Mouse (Mus musculus) thymus, postnatal 10 days (tissue): ENCODE measurements around the gene Sytl3.

Experiments
- DNase-seq, 2 experiments: peaks; one replicate each; pipeline ENCODE4 v3.0.0; 2021; ENCODE audit warnings: low spot score in 2 of 2

Sytl3 gene

GRCm38 (mm10) chr17:6736306-6737272, 77.7 kb downstream of the Sytl3 start:
- peak in 1 of 2 experiments; percentile 3 for DNase-seq

DNA sequence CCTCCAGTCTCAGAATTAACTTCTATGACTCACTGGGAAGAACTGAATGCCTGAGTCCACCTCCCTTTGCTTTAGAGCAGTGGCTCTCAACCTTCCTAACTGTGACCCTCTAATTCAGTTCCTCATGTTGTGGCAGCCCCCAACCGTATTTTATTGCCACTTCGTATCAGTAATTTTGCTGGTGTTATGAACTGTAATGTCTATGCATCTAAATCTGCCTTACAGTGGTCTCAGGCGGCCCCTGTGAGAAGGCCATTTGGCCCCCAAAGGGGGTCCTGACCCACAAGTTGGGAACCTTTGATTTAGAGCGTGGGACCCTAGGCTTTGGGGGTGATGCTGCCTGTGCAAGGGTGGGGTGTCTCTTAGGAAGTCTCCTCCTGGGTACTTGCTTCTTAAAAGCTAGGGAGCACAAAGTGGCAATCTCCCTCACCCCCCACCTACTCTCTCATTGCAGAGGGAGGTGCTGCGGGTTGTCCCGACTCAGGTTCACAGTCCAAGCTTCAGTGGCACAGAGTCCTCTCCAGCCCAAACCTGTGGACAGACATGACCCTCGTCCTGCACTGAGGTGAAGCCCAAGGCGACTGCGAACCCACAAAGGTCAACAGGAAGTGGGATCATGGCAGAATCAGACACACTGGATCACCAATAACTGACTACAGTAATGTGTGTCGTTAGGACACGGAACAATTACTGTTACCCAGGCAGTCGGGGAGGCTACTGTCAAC, 78.5 kb downstream of the Sytl3 start:
- DNase-seq = no peak

GRCm38 (mm10) chr17:6738836-6739235, 79.9 kb downstream of the Sytl3 start:
- DNase-seq = no peak

DNA sequence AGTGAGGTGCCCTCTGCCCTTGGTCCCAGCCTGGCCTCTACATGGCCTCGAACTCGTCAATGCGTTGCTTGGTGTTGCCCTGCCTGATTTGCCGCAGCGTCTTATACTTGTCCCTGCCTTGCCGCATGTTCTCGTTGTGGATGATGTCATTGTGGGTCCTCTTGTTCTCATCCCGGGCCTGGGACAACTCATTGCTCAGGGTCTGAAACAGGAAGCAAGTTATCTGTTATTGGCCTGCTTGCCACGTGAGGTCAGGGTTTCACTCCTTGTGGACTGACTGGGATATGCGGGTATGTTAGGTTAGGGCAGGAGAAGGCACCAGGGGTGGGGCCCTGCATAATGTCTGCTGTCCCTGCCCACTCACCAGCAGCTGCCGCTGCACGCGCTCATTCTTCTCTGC, 80.4 kb downstream of the Sytl3 start:
- no peak for DNase-seq

DNA sequence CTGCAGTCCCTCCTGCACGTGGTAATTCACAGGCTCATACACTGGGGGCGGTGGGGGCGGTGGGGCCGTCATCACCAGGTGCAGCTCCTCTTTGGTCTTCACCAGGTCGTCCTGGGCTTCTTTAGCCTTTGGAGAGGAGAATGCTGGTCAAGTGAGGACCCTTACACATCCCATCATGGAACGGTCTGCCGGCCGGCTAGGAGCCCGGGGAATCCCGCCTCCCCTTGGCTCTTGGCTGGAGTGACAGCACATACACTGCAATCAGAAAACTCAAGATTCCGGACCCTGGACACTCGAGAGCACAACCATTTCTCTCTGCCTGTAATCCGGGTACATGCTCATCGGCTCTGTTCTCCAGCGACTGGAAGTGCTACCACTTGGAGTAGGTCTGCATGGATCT, 80.9 kb downstream of the Sytl3 start:
- no peak for DNase-seq

GRCm38 (mm10) chr17:6740331-6741170, 81.7 kb downstream of the Sytl3 start:
- no peak for DNase-seq

- peak in 1 of 2 experiments; percentile 3 for DNase-seq
Measured at GRCm38 (mm10) chr17:6741271-6741670, 82.4 kb downstream of the Sytl3 start.

- DNase-seq = peak in 1 of 2 experiments; percentile 17
Measured at GRCm38 (mm10) chr17:6742083-6743038, 83.5 kb downstream of the Sytl3 start.

DNA sequence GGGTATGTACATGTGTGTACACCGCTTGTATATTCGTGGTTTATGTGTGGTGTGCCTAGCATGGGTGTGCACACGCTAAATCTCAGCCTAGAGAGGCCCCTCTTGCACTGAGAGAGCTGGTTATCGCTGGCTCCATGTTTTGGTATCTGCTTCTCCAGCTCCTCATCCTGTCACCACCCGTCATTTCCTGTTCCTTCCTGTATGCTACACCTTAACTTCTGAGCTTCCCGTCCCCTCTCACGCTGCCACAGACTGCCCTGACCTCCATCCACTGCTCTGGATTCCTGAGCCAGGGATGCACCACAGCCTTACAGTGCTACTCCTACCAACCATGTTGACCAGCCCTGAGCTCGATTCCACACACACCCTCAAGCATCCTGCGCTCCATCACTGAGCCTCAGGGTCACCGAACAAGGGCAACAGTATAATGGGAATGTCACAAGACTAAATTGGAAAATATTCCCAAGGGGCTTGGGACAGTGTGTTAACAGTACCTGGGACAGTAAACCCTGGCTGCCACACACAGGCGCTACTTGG, 84.2 kb downstream of the Sytl3 start:
- peak in 1 of 2 experiments; percentile 6 for DNase-seq

DNA sequence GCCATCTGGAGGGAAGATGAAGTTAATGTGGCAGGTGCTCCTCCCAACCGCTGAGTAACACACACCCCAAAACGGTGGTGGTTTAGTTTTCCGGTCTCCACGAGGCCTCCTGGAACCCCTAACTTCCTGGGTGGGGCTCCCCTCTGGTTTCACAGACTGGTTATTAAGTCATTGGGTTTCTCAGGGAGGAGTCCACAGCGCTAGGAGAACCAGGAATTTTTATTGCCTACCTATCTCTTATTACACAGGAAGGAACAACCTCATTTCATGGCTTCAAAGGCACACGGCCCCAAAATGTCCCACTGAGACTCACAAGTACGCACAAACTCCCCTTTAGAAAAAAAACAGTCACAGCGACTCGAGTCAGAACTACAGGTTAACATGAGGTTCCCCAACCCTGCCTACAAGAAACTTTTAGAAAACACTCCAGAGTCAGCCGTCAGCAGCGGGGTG, 84.9 kb downstream of the Sytl3 start:
- DNase-seq = peak; percentile 76 to 77

DNA sequence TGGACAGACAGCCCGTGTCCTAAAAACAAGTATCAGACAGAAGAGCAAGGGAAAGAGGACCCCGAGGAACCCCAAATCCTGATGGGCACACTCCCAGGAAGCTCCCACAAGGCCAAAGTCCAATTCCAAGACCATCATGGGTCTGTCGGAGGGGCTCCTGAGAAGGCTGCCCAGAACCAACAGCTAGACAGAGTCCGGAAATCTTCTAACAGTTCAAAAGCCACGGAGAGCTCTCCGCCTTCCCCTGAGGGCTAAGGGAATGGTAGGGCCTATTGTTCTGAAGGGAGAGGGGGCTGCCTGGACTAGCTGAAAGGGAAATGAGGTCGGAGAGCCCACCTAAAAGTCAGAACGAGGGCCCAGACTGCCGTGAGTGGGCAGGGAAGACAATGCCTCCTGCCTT, 85.5 kb downstream of the Sytl3 start:
- no peak for DNase-seq

DNA sequence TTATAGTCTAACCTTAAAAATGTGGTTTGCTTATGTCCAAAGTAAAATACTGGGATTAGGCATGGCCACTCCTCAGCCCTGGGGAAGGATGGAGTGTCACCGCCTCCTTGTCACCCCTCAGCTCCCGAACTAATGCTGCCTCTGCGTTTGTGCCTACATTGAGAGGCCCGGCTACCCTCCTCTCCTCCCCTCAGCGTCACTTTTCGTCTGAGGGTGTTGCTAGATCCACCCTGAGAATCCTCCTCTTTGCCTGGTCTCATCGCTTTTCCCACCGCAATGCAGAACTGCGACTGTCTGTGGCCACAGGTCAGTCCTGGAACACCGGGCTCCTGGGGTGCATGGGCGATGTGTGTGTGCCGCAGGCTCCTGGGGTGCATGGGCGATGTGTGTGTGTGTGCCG, 86.0 kb downstream of the Sytl3 start:
- no peak for DNase-seq

GRCm38 (mm10) chr17:6745503-6745902, 86.6 kb downstream of the Sytl3 start:
- no peak for DNase-seq

DNA sequence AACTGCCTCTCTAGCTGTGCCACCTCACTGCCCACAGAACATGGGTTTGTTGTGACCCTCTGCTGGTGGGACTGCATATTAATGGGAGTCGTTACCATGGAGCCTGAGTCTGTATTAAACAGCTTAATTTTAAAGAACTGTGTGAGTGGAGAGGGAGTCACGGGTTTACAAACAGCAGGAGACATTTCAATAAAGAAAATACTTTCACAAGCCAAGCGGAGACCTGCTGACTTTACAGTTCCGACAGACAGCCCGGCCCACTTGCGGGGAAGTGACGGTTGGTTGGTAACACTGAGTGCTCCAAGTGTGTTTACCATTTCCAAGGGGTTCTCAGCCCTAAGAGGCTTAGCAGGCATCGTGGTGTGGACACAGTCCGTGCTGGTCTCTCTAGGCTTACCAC, 87.1 kb downstream of the Sytl3 start:
- no peak for DNase-seq

- no peak for DNase-seq
Measured at GRCm38 (mm10) chr17:6746452-6747231, 87.7 kb downstream of the Sytl3 start.

DNA sequence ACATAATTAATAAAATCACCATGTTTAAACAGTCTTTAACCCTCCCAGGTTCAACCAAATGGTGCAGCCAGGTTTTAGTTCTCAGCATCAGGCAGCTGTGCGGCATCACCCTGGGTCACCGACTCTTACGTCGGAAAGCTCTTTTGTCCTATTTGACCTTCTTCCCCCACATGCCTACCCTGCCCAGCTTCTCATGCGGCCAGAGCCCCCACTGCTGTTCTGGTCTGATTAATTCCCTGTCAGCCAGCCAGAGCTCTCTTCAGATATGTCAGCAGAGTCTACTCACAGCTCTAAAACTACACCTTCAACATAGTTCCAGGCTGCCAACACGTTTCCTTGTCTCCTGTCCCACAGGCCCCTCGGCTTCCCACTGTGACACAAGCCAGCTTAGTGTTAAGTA, 88.6 kb downstream of the Sytl3 start:
- DNase-seq = no peak

GRCm38 (mm10) chr17:6748779-6749464, 90.0 kb downstream of the Sytl3 start:
- no peak for DNase-seq

DNA sequence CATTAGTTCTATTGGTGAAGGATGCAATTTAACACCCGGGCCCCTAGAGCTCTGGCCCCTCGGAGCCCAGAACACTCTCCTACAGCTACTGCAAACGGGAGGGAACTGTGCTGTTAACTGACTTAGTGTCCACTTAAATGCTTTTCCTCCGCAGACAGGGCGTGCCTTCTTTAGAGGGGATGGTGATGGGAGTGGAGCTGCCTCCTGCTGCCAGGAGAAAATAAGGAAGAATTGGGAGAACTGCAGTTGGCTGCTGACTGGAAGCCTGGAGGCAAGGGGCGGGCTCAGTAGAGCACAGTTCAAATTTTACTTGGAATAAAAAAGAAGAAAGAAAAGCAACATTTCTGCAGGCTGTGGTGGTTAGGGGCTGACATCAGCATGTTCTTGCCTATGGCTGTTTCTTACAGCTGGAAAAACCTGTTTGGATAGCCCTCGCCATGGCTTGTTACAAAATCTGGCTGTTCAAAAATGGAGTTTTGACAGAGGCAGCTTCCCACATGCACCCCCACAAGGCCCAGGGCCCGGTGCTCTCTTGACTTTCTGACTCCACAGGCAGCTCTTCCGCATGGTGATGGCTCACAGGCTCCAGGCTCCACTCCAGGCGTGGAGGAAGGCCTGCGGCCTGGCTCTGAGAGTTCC, 92.4 kb downstream of the Sytl3 start:
- DNase-seq = no peak
